Mouse (Mus musculus): ENCODE data around the gene Hjurp. TPM values are rescaled to one million over a fixed set of nuclear protein-coding genes. Genes with fewer than 3 reads are reported as not detected.
A peak's percentile ranks its signal among the peaks of the same experiment; 100 is the strongest.
"Not testable (repeated sequence)": the region's sequence is repeated elsewhere in the genome, so short reads cannot be mapped to it uniquely, and the experiment has no call there.

Hjurp gene
- total RNA-seq, 4 experiments from 2014 or later: 33.0 to 55.0 (median 43.2) TPM

DNA sequence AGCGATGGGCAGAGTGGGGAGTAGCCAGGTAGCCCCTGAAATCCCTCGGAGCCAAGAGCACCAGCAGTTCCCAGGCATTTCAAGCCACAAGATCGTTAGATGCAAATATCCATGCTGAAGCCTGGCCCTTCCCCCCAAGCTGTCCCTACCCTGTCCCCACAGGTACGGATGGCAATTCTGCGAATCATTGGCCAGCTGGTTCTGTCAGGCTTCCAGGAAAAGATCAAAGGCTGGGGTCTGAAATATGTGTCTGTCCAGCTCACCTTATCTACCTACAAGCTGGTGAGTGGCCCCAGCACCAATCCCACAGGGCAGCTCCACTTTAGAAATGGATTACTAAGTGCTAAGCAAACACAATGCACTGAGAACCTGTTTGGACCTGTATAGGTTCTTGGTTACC, 40.1 kb downstream of the Hjurp start:
- no peak for DNase-seq

DNA sequence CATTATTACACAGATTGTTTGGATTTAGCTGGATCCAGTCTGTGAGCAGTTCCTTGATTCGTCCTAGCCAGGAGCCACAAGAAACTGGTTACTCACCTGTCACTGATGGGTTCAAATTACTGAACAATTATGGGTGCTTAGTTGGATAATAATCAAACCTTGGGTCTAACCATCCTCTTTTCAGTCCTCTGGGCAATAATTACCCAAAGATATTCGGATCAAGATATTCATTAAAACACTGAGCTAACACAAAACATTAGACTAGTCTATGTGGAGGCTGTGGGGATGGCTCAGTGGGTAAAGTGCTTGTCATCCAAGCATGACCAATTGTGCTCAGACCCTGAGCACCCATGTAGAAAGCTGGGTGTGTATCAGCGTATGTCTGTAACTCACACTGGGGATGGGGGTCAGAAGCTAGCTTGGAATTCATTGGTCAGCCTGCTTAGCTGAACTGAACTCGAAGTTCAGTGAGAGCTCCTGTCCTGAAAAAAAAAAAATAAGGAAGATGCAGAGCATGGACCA, 41.5 kb downstream of the Hjurp start:
- DNase-seq: no peak

DNA sequence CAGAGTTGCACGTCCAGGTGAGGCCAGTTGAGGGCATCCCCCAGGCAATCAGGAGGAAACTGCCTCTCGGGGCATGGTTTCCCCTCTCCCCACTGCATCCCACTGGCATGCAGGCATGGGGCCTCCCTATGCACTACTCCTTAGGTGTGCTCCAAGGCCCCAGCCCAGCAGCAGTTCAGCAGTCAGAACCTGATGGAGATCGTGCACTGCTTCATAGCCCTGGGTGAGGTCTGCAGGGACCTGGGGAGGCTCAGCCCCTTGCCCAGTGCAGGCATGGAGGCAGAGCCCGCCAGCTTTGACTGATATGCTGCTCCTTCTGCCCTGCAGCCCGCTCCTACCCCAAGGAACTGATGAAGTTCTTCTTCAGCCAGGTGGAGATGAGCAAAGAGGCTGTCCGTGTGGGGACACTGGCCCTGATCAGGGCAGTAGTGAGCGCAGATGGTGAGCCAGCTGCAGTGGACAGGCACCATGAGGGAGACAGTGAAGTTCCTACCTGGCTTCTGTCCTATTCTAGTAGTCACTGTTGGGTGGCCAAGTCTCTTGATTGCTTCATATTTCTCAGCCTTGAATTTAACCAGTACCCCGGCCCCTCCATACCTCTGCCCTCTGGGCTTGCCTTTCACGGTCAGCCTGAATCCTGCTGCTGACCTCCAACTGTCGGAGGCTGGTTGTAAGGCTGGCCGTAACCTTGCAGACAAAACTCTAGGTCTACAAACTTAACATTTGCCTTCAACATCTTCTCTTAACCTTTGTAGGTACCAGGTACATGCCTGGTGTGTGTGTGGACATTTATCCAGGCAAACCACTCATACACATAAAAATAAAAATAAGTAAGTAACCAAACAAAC, 42.2 kb downstream of the Hjurp start:
- no peak for DNase-seq

GRCm38 (mm10) chr1:88234646-88235045, 42.8 kb downstream of the Hjurp start:
- no peak for DNase-seq

- no peak for DNase-seq
These were observed 43.2 kb downstream of the Hjurp start for GRCm38 (mm10) chr1:88234248-88234610.

GRCm38 (mm10) chr1:88233421-88234247, 43.8 kb downstream of the Hjurp start:
- DNase-seq: no peak

DNA sequence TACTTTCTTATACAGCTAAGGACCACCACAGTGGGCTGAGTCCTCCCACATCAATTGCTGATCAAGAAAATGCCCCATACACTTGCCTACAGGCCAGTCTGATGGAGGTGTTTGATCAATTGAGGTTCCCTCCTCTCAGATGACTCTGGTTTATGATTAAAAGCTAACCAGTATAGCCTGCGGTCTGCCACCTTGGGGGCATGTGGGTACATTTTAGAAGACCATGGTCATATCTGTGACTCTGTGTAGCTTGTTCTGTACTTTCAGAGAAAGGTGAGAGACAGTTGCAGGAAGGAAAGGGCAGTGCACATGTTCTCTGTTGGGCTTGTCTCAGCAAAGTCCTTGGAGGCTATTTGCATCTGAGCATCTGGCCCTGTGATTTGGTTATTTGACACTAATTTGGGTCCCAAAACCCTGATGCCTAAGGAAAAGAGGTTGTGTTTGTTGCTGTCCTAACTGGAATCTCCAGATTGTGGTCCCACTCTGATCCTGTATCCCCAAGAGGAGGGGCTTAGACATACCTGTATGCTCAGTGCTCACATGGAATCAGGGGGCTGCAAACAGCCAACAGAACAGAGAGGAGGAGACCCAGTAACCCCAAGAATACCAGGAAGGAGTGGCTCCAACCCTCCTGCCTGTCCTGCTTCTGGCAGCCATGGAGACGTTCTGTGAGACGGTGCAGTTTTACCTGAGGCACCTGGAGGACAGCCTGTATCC, 44.6 kb downstream of the Hjurp start:
- no peak for DNase-seq

- no peak for DNase-seq
These were observed 45.5 kb downstream of the Hjurp start for GRCm38 (mm10) chr1:88231803-88232499.

DNA sequence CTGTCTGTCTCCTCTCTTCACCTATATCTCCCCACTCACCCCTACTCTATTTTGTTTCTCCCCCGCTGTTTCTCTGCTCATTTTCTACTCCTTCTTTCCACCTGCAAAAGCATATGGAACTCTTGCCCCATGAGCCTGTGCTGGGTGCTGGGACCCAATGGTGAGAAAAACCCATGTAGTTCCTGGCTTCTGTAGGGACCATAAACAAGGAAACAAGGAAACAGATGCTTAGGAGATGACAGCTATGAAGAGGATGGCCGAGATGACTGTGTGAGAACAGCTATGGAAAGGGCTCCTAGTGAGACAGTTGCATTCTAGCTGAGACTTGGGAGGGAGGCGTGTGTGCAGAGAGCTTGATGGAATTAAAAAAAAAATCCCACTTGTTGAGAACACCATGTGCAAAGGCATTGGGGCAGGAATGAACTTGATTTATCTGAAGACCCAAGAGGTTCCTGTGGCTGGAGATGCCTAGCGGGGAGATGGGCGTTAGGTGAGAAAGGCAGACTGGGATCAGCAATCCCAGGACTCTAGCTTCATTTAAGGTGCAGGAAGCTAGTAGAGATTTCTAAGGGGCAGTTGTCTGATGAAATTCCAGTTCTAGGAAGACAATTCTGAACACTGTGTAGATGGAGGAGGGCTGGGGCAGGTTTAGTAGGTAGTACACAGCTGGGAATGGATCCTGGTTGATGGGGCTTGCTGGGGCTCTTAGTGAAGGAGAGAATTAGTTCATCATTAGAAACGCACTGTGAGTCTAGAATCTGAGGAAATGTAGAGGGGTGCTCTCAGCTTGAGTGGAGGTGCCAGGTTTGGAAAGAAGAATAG, 46.2 kb downstream of the Hjurp start:
- DNase-seq: no peak

GRCm38 (mm10) chr1:88230421-88230820, 47.0 kb downstream of the Hjurp start:
- DNase-seq: no peak

DNA sequence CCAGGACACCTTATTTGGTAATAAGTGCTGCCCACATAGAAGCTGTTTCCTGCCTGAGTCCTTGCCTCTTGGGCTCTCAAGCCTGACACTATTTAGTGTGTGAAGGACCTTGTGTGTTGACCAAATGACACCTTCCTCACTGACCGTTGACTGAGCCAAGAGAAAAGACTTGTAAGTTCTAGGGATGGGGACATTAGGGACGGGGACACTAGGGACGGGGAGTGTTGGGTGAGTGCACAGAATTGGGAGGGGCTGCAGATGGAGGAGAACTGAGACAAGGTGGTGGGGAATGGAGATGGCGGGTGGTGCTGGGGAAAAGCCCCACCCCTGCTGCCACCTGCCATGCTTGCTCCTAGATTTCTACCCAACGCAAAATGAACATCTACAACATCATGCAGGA, 47.4 kb downstream of the Hjurp start:
- no peak for DNase-seq

GRCm38 (mm10) chr1:88229566-88229965, 47.9 kb downstream of the Hjurp start:
- DNase-seq: no peak

GRCm38 (mm10) chr1:88228121-88228520, 49.3 kb downstream of the Hjurp start:
- no peak for DNase-seq

GRCm38 (mm10) chr1:88227482-88227881, 50.0 kb downstream of the Hjurp start:
- DNase-seq: no peak

DNA sequence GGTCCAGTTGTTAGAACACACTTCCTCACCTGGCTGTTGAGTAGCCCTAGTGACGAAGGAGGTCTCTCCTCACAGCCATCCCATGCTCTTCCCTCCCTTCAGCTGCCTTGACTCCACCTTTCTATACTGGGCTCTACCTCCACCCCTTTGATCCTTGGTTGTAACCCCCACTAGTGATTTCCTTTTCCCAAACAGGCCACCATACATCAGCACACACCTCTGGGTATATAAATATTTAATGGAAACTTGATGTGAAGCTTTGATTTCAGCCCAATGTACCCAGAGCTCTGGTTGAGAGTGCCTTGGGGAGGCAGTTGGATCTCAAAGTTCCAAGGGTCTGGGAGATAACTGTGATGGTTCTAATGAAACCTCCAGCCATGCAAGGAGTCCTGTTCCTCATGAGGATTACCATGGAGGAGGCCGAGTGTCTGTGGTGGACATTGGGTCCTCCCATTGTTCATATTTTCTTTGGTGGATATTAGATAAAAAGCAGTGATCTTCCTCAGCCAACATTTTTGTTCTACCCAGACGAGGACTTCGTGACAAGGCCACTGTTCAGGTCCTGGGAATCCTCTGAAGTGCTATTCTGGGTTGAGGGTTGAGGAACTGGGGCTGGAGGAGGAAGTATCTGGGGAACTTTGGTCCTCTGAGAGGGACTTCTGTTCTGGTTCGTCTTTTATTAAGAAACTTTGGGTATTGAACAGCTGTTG, 50.6 kb downstream of the Hjurp start, which contains the start of gene Mroh2a:
Gene Mroh2a, plus strand, starts transcription at position 317 of the 710 bp plus-strand sequence.
- no peak for DNase-seq

DNA sequence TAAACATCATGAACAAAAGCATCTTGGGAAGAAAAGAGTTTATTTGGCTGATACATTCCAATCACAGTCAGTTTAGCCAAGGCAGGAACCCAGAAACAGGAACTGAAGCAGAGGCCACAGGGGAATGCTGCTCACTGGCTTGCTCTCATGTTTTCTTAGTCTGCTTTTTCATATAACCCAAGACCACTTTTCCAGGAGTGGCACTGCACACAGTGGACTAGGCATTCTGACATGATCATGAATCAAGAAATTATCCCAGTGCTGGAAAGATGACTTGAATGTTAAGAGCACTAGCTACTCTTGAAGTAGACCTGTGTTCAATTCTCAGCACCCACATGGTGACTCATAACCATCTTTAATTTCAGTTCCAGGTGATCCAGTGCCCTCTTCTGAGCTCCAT, 51.7 kb downstream of the Hjurp start:
- no peak for DNase-seq

GRCm38 (mm10) chr1:88225301-88225700, 52.1 kb downstream of the Hjurp start:
- not testable (repeated sequence) for DNase-seq

GRCm38 (mm10) chr1:88224029-88224776, 53.2 kb downstream of the Hjurp start:
- peak; percentile 61 for DNase-seq

DNA sequence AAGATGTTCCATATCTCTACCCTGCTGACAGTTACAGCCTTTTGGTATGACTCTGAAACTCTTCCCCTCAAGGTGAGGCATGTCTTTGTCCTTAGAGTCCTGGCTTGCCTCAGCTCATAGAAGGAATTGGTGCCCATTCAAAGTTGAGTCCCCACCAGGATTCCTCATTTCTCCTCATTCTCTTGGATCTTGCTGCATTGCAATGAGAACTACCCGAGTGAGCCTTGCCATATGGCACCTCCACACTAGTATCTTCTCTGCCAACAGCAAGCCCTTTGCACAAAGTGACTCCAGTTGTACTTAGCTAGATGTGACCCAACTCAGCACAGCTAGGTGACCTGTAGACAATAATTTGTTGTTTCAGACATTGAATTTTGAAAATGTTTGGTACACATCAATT, 53.8 kb downstream of the Hjurp start:
- DNase-seq: no peak
